Mouse (Mus musculus) forebrain, embryonic 16.5 days (tissue): ENCODE measurements around the gene Sar1b. TPM values are rescaled to one million over a fixed set of nuclear protein-coding genes. Genes with fewer than 3 reads are reported as not detected.

Experiments used
- polyA plus RNA-seq: library from polyadenylated mRNA; unstranded; fragments of >200 nt; fragmentation: Nextera tagmentation; extraction: Ambion mirVana; gene quantifications from 2 replicates; pipeline ENCODE4 v1.2.1, GENCODE M21; 2015

Gene Sar1b
- polyA plus RNA-seq, 1 experiment from 2014 or later, result 158 TPM

Other genes with a start within 250 kb of the Sar1b start
- gene Phykpl, start 178.9 kb upstream of the Sar1b start, polyA plus RNA-seq, result 11.8 and 13.2 TPM in 2 replicates
- 441 and 518 TPM in 2 replicates for gene Hnrnpab, start 156.8 kb upstream of the Sar1b start, polyA plus RNA-seq
- 94.1 and 97.9 TPM in 2 replicates for gene Nhp2, start 144.0 kb upstream of the Sar1b start, polyA plus RNA-seq
- gene Rmnd5b, start 127.8 kb upstream of the Sar1b start, polyA plus RNA-seq, result 80.9 and 85.6 TPM in 2 replicates
- gene N4bp3, start 112.8 kb upstream of the Sar1b start, polyA plus RNA-seq, result 10.2 and 12.9 TPM in 2 replicates
- gene D930048N14Rik, start 112.7 kb upstream of the Sar1b start, polyA plus RNA-seq, result 0.58 and 0.70 TPM in 2 replicates
- gene 0610009B22Rik, start 74.8 kb upstream of the Sar1b start, polyA plus RNA-seq, result 82.5 and 107 TPM in 2 replicates
- gene Sec24a, start 53 bp upstream of the Sar1b start, polyA plus RNA-seq, result 11.8 and 14.6 TPM in 2 replicates
- 0.47 and 0.70 TPM in 2 replicates for gene Jade2, start 94.0 kb downstream of the Sar1b start, polyA plus RNA-seq
- 119 TPM in 2 replicates for gene Cdkn2aipnl, start 204.0 kb downstream of the Sar1b start, polyA plus RNA-seq
- 279 and 306 TPM in 2 replicates for gene Ube2b, start 237.1 kb downstream of the Sar1b start, polyA plus RNA-seq
- 27.0 and 27.1 TPM in 2 replicates for gene Cdkl3, start 240.5 kb downstream of the Sar1b start, polyA plus RNA-seq